Comparison of ENCODE assay signal across 9 mouse cellular contexts in genomic region chr11:32384135-32384801, GRCm38 (mm10). TPM values are rescaled to one million over a fixed set of nuclear protein-coding genes. Genes with fewer than 3 reads are reported as not detected.
DNase-seq lines count a peak whose midpoint lies in the region; ATAC-seq and TF ChIP-seq lines count a peak whose summit lies in the region.
"Had no signal": no experiment of that assay in that cellular context is flagged by ENCODE, and none has a peak within 500 bp of the region (broad histone marks: within the 10 kb centered on the region; RNA-seq: fewer than 3 reads in every experiment).

No protein-coding gene starts in this region.

- no peaks in the 10 kb centered on the region for H3K9me3 ChIP-seq in kidney, embryonic 16.5 days (ENCODE audit: low read length)
- H3K9me3 ChIP-seq in embryonic facial prominence, embryonic 15.5 days (replicated peaks), result no peaks in the 10 kb centered on the region
- H3K9me3 ChIP-seq in hindbrain, postnatal 0 days (ENCODE audit: low read length), result no peaks in the 10 kb centered on the region
- no peaks in the 10 kb centered on the region for H3K9me3 ChIP-seq in neural tube, embryonic 14.5 days (ENCODE audit: control insufficient read depth, low read length)
- H3K9me3 ChIP-seq: G1E had no signal

- H3K4me1 ChIP-seq in kidney, embryonic 16.5 days (ENCODE audit: insufficient read depth, low read length), result peaks cover 20% of the 10 kb centered on the region
- H3K4me1 ChIP-seq in embryonic facial prominence, embryonic 15.5 days, result peaks cover 33% of the 10 kb centered on the region
- no peaks in the 10 kb centered on the region for H3K4me1 ChIP-seq in hindbrain, postnatal 0 days (ENCODE audit: insufficient read depth, low read length)
- H3K4me1 ChIP-seq in neural tube, embryonic 14.5 days (ENCODE audit: control insufficient read depth, insufficient read depth, low read length), result peaks cover 4% of the 10 kb centered on the region; the same call in 1 of the 2 replicates

- WGBS in kidney, embryonic 16.5 days, result 58% methylated on average over 7 of the region's 7 CpGs
- 74% methylated on average over 7 of the region's 7 CpGs for WGBS in embryonic facial prominence, embryonic 15.5 days
- 30% methylated on average over 7 of the region's 7 CpGs for WGBS in hindbrain, postnatal 0 days
- 38% methylated on average over 7 of the region's 7 CpGs for WGBS in neural tube, embryonic 14.5 days

- peaks cover 31% of the 10 kb centered on the region for H3K36me3 ChIP-seq in kidney, embryonic 16.5 days (ENCODE audit: insufficient read depth, low read length)
- peaks cover 46% of the 10 kb centered on the region for H3K36me3 ChIP-seq in embryonic facial prominence, embryonic 15.5 days
- H3K36me3 ChIP-seq in hindbrain, postnatal 0 days (ENCODE audit: insufficient read depth, low read length), result peaks cover 6% of the 10 kb centered on the region; the same call in 1 of the 2 replicates
- peaks cover 22% of the 10 kb centered on the region for H3K36me3 ChIP-seq in neural tube, embryonic 14.5 days (ENCODE audit: control insufficient read depth, insufficient read depth, low read length)
- H3K36me3 ChIP-seq: G1E had no signal

- peak overlapping the region; percentile 85 for H3K27ac ChIP-seq in kidney, embryonic 16.5 days (ENCODE audit: low read length)
- peak overlapping the region; percentile 89 for H3K27ac ChIP-seq in embryonic facial prominence, embryonic 15.5 days (replicated peaks)
- peak overlapping the region; percentile 41 for H3K27ac ChIP-seq in hindbrain, postnatal 0 days
- H3K27ac ChIP-seq in neural tube, embryonic 14.5 days (ENCODE audit: low read depth, low read length), result peak overlapping the region; percentile 57

- no peak overlapping the region for H3K9ac ChIP-seq in kidney, embryonic 16.5 days (replicated peaks; ENCODE audit: low read length)
- no peak overlapping the region for H3K9ac ChIP-seq in embryonic facial prominence, embryonic 15.5 days
- no peak overlapping the region for H3K9ac ChIP-seq in hindbrain, postnatal 0 days (replicated peaks; ENCODE audit: low read length)
- no peak overlapping the region for H3K9ac ChIP-seq in neural tube, embryonic 14.5 days (replicated peaks; ENCODE audit: low read depth, low read length)

- no peak for TF ChIP-seq CTCF in hindbrain, postnatal 0 days (IDR thresholded peaks at IDR 0.05; ENCODE audit: low read depth)

- H3K4me3 ChIP-seq in kidney, embryonic 16.5 days (ENCODE audit: low read length), result no peak overlapping the region
- no peak overlapping the region for H3K4me3 ChIP-seq in embryonic facial prominence, embryonic 15.5 days (replicated peaks)
- H3K4me3 ChIP-seq in hindbrain, postnatal 0 days (ENCODE audit: low read length), result no peak overlapping the region
- H3K4me3 ChIP-seq in neural tube, embryonic 14.5 days (ENCODE audit: low read depth, low read length), result no peak overlapping the region

- no peaks in the 10 kb centered on the region for H3K27me3 ChIP-seq in kidney, embryonic 16.5 days (ENCODE audit: insufficient read depth, low read length)
- no peaks in the 10 kb centered on the region for H3K27me3 ChIP-seq in embryonic facial prominence, embryonic 15.5 days
- H3K27me3 ChIP-seq in hindbrain, postnatal 0 days (ENCODE audit: insufficient read depth, low read length), result no peaks in the 10 kb centered on the region
- no peaks in the 10 kb centered on the region for H3K27me3 ChIP-seq in neural tube, embryonic 14.5 days (ENCODE audit: control insufficient read depth, insufficient read depth, low read length)

- no peak overlapping the region for H3K4me2 ChIP-seq in kidney, embryonic 16.5 days (replicated peaks; ENCODE audit: low read depth, low read length)
- no peak overlapping the region for H3K4me2 ChIP-seq in embryonic facial prominence, embryonic 15.5 days (replicated peaks)
- H3K4me2 ChIP-seq in hindbrain, postnatal 0 days (ENCODE audit: low read depth, low read length), result no peak overlapping the region
- no peak overlapping the region for H3K4me2 ChIP-seq in neural tube, embryonic 14.5 days (ENCODE audit: low read depth, low read length)

- intact Hi-C loops in left cerebral cortex, postnatal 25 days (cut with DNase I), result no loop called here

- DNase-seq in kidney, postnatal 4 days, result no peak
- DNase-seq in hindbrain, postnatal 0 days (ENCODE audit: low spot score), result no peak
- DNase-seq in cerebellum, postnatal 25 days, result no peak
- no peak for DNase-seq in left cerebral cortex, postnatal 25 days (ENCODE audit: low spot score in 2 of 2)
- no peak for DNase-seq in frontal cortex, postnatal 36 days (ENCODE audit: low spot score in 2 of 2)

- ATAC-seq in kidney, embryonic 16.5 days (ENCODE audit: low FRiP score, low TSS enrichment), result peak; percentile 53
- ATAC-seq in embryonic facial prominence, embryonic 15.5 days (ENCODE audit: insufficient number of reproducible peaks, low FRiP score, low TSS enrichment, low read depth), result no peak
- ATAC-seq in hindbrain, postnatal 0 days, result peak; percentile 48
- peak; percentile 54; the same call in 1 of the 2 replicates for ATAC-seq in neural tube, embryonic 14.5 days (ENCODE audit: low read depth)

RNA-seq across cellular contexts. Expression of gene Sh3pxd2b, which starts 36.6 kb away (rescaled TPM):
- 17.7 and 20.8 TPM in 2 replicates for polyA plus RNA-seq in kidney, embryonic 16.5 days (2015; fragmentation: Nextera tagmentation; extraction: Ambion mirVana)
- 32.3 and 33.9 TPM in 2 replicates for polyA plus RNA-seq in embryonic facial prominence, embryonic 15.5 days (2015; fragmentation: Nextera tagmentation; extraction: Ambion mirVana)
- total RNA-seq in hindbrain, postnatal 0 days (2014; rRNA removed), result 32.2 and 37.4 TPM in 2 replicates
- 6.7 and 7.4 TPM in 2 replicates for polyA plus RNA-seq in hindbrain, postnatal 0 days (2015; fragmentation: Nextera tagmentation; extraction: Ambion mirVana)
- 21.3 and 23.1 TPM in 2 replicates for polyA plus RNA-seq in neural tube, embryonic 14.5 days (2014; fragmentation: Nextera tagmentation; extraction: Ambion mirVana)
- total RNA-seq in left cerebral cortex, postnatal 25 days (2021), result 10 to 100 TPM; 12.4 to 15.3 TPM
- polyA plus RNA-seq: G1E had no signal
